Mouse (Mus musculus): ENCODE results near the gene F11r. TPM values are rescaled to one million over a fixed set of nuclear protein-coding genes. Genes with fewer than 3 reads are reported as not detected.

Gene F11r
- polyA plus RNA-seq, 1 experiment, result 6.6 TPM

- TF ChIP-seq CTCF (IDR thresholded peaks at IDR 0.05; ENCODE audit: low read depth, low read length) (no peak), POLR2A (IDR thresholded peaks at IDR 0.05; ENCODE audit: borderline replicate concordance, low read depth, low read length) (no peak)
- H3K4me1 ChIP-seq (ENCODE audit: control insufficient read depth, insufficient read depth, low read length), result peaks cover 14% of the 10 kb centered on the region
- H3K27ac ChIP-seq (ENCODE audit: insufficient read depth, low read depth, low read length), result no peak overlapping the region
- no peak overlapping the region for H3K4me3 ChIP-seq (ENCODE audit: insufficient read depth, low read length)
Measured at GRCm38 (mm10) chr1:171447692-171448091, 10.4 kb downstream of the F11r start.

DNA sequence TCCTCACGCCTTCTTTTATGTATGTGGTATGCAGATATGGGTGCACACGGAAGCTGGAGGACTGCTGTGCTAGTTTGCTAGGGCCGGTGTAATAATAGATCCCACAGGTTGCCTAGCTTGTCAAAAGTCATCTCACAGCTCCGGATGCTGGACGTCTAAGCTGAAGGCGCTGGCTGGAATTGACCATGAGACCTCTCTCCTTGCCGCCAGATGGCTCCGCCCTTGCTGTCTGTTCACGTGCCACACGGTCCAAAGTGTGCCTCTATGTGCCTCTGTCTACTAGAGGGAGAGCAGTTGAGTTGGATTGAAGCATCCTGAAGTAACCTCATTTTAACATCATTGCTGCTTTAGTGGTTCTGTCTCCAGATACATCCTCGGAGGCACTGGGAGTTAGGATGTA is 12.7 kb downstream of the F11r start:
- no peak overlapping the region for H3K27ac ChIP-seq (ENCODE audit: insufficient read depth, low read depth, low read length)
- H3K4me1 ChIP-seq (ENCODE audit: control insufficient read depth, insufficient read depth, low read length), result peaks cover 18% of the 10 kb centered on the region
- H3K4me3 ChIP-seq (ENCODE audit: insufficient read depth, low read length), result no peak overlapping the region
- TF ChIP-seq POLR2A (IDR thresholded peaks at IDR 0.05; ENCODE audit: borderline replicate concordance, low read depth, low read length) (no peak), CTCF (IDR thresholded peaks at IDR 0.05; ENCODE audit: low read depth, low read length) (no peak)

DNA sequence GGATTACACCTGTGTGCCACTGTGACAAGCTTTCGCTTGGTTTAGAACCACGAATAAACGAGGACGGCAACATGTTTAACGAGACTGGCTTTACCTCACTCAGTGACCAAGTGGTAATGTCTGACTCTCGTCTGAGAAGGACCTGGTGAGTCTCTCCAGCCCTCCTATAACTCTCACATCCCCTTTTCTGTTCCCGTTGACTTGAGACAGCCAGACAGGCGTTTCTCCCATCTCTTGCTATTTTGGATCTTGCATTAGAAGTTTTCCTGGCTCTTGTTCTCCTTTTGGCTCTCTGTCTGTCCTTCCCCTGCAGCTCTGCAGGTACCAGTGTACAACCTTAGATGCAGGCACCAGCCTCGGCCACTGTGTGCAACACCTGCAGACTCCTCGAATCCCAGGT is 13.7 kb downstream of the F11r start:
- Histone ChIP-seq H3K4me3 (ENCODE audit: insufficient read depth, low read length) (no peak overlapping the region), H3K4me1 (ENCODE audit: control insufficient read depth, insufficient read depth, low read length) (peaks cover 18% of the 10 kb centered on the region), H3K27ac (ENCODE audit: insufficient read depth, low read depth, low read length) (no peak overlapping the region)
- TF ChIP-seq POLR2A (IDR thresholded peaks at IDR 0.05; ENCODE audit: borderline replicate concordance, low read depth, low read length), result no peak
- TF ChIP-seq CTCF (IDR thresholded peaks at IDR 0.05; ENCODE audit: low read depth, low read length), result no peak

- Histone ChIP-seq H3K4me1 (ENCODE audit: control insufficient read depth, insufficient read depth, low read length) (peaks cover 18% of the 10 kb centered on the region), H3K4me3 (ENCODE audit: insufficient read depth, low read length) (no peak overlapping the region), H3K27ac (ENCODE audit: insufficient read depth, low read depth, low read length) (no peak overlapping the region)
- no peak for TF ChIP-seq CTCF (IDR thresholded peaks at IDR 0.05; ENCODE audit: low read depth, low read length)
- no peak for TF ChIP-seq POLR2A (IDR thresholded peaks at IDR 0.05; ENCODE audit: borderline replicate concordance, low read depth, low read length)
Measured at GRCm38 (mm10) chr1:171452522-171452921, 15.2 kb downstream of the F11r start.

DNA sequence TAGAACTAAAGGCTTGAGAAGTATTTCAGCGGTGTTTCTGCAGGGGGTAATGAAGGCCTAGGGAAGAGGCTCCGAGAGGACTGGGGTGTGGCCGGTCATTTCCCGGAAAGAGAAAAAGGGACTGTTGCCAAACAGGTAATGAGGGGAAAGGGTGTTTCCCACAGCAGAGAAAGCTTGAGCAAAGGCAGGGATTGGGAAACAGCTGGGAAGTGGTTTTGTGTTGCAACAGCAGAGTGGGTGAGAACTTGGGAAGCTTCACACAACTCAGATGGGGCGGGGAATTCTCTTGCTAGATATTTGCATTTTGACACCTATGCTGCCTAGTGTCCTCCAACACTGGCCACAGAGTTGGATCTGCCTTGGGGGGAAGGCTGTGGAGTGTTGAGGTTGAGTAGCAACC is 15.6 kb downstream of the F11r start:
- Histone ChIP-seq H3K27ac (ENCODE audit: insufficient read depth, low read depth, low read length) (no peak overlapping the region), H3K4me3 (ENCODE audit: insufficient read depth, low read length) (no peak overlapping the region), H3K4me1 (ENCODE audit: control insufficient read depth, insufficient read depth, low read length) (peaks cover 18% of the 10 kb centered on the region)
- no peak for TF ChIP-seq CTCF (IDR thresholded peaks at IDR 0.05; ENCODE audit: low read depth, low read length)

- Histone ChIP-seq H3K4me3 (ENCODE audit: insufficient read depth, low read length) (no peak overlapping the region), H3K27ac (ENCODE audit: insufficient read depth, low read depth, low read length) (no peak overlapping the region), H3K4me1 (ENCODE audit: control insufficient read depth, insufficient read depth, low read length) (peaks cover 21% of the 10 kb centered on the region)
- TF ChIP-seq POLR2A (IDR thresholded peaks at IDR 0.05; ENCODE audit: borderline replicate concordance, low read depth, low read length) (no peak), CTCF (IDR thresholded peaks at IDR 0.05; ENCODE audit: low read depth, low read length) (no peak)
Measured at GRCm38 (mm10) chr1:171454926-171455325, 17.6 kb downstream of the F11r start.

- H3K4me1 ChIP-seq (ENCODE audit: control insufficient read depth, insufficient read depth, low read length), result peaks cover 15% of the 10 kb centered on the region
- TF ChIP-seq POLR2A (IDR thresholded peaks at IDR 0.05; ENCODE audit: borderline replicate concordance, low read depth, low read length) (no peak), CTCF (IDR thresholded peaks at IDR 0.05; ENCODE audit: low read depth, low read length) (no peak)
- no peak overlapping the region for H3K27ac ChIP-seq (ENCODE audit: insufficient read depth, low read depth, low read length)
- no peak overlapping the region for H3K4me3 ChIP-seq (ENCODE audit: insufficient read depth, low read length)
Measured at GRCm38 (mm10) chr1:171457568-171457967, 20.2 kb downstream of the F11r start.

- H3K4me1 ChIP-seq (ENCODE audit: control insufficient read depth, insufficient read depth, low read length), result peaks cover 15% of the 10 kb centered on the region
- TF ChIP-seq POLR2A (IDR thresholded peaks at IDR 0.05; ENCODE audit: borderline replicate concordance, low read depth, low read length), result no peak
- H3K27ac ChIP-seq (ENCODE audit: insufficient read depth, low read depth, low read length), result no peak overlapping the region
- no peak overlapping the region for H3K4me3 ChIP-seq (ENCODE audit: insufficient read depth, low read length)
Measured at GRCm38 (mm10) chr1:171459791-171460190, 22.5 kb downstream of the F11r start.

- TF ChIP-seq POLR2A (IDR thresholded peaks at IDR 0.05; ENCODE audit: borderline replicate concordance, low read depth, low read length) (no peak), CTCF (IDR thresholded peaks at IDR 0.05; ENCODE audit: low read depth, low read length) (no peak)
- no peak overlapping the region for H3K4me3 ChIP-seq (ENCODE audit: insufficient read depth, low read length)
- H3K27ac ChIP-seq (ENCODE audit: insufficient read depth, low read depth, low read length), result no peak overlapping the region
- peaks cover 21% of the 10 kb centered on the region for H3K4me1 ChIP-seq (ENCODE audit: control insufficient read depth, insufficient read depth, low read length)
Measured at GRCm38 (mm10) chr1:171460551-171461503, 23.5 kb downstream of the F11r start.

DNA sequence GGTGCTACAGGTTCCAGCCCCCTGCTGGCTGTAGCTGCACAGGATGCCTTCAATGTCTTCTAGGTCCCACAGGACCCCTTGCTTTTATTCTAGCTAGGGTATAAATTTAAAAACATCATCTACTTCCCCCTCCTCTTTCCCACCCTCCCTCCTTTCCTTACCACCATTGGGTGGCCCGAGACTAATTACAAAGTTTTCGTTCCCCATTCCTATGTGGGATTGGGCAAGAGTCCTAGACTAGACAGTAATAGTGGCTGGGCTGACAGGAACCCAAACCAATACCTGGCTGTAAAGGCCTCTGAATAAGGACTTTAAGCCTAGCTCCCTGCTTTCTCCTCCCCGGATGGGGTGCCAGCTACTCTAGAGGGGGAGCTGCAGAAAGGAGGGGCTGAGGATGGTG is 25.8 kb downstream of the F11r start:
- TF ChIP-seq CTCF (IDR thresholded peaks at IDR 0.05; ENCODE audit: low read depth, low read length), result no peak
- TF ChIP-seq POLR2A (IDR thresholded peaks at IDR 0.05; ENCODE audit: borderline replicate concordance, low read depth, low read length), result no peak
- Histone ChIP-seq H3K27ac (ENCODE audit: insufficient read depth, low read depth, low read length) (no peak overlapping the region), H3K4me3 (ENCODE audit: insufficient read depth, low read length) (no peak overlapping the region), H3K4me1 (ENCODE audit: control insufficient read depth, insufficient read depth, low read length) (peaks cover 30% of the 10 kb centered on the region)

Data from bone marrow macrophage, adult 2 months (primary cell).